Mouse (Mus musculus): ENCODE measurements at regions not wholly inside any gene's neighbourhood (a gene's known extent, or its start where the extent isn't known, plus 50 kb on each side); places are given as distances from the start of the nearest gene placed in this dataset.

GRCm38 (mm10) chr11:8377301-8377700, 287.0 kb downstream of the Tns3 start:
- Histone ChIP-seq H3K27ac (ENCODE audit: insufficient read depth, low read depth, low read length) (no peak overlapping the region), H3K4me3 (ENCODE audit: insufficient read depth, low read depth, low read length) (no peak overlapping the region), H3K4me1 (ENCODE audit: control insufficient read depth, insufficient read depth, low read length) (no peaks in the 10 kb centered on the region), H3K27me3 (replicated peaks; ENCODE audit: control insufficient read depth, insufficient read depth, low read length) (no peaks in the 10 kb centered on the region), H3K36me3 (ENCODE audit: control insufficient read depth, insufficient read depth, low read length) (no peaks in the 10 kb centered on the region)
- WGBS = 87% methylated on average over 4 of the region's 4 CpGs
- no peak for DNase-seq
- TF ChIP-seq POLR2A (IDR thresholded peaks at IDR 0.05; ENCODE audit: low read depth, low read length) (no peak), CTCF (conservative IDR thresholded peaks at IDR 0.05; ENCODE audit: insufficient read depth, insufficient read length, low read depth, low read length) (no peak)

- WGBS = 73% methylated on average over 1 of the region's 1 CpGs
- TF ChIP-seq POLR2A (IDR thresholded peaks at IDR 0.05; ENCODE audit: low read depth, low read length) (no peak), CTCF (conservative IDR thresholded peaks at IDR 0.05; ENCODE audit: insufficient read depth, insufficient read length, low read depth, low read length) (no peak)
- Histone ChIP-seq H3K4me3 (ENCODE audit: insufficient read depth, low read depth, low read length) (no peak overlapping the region), H3K27ac (ENCODE audit: insufficient read depth, low read depth, low read length) (no peak overlapping the region), H3K36me3 (ENCODE audit: control insufficient read depth, insufficient read depth, low read length) (no peaks in the 10 kb centered on the region), H3K4me1 (ENCODE audit: control insufficient read depth, insufficient read depth, low read length) (no peaks in the 10 kb centered on the region), H3K27me3 (replicated peaks; ENCODE audit: control insufficient read depth, insufficient read depth, low read length) (no peaks in the 10 kb centered on the region)
- no peak for DNase-seq
These were observed 298.8 kb downstream of the Tns3 start for GRCm38 (mm10) chr11:8365545-8365944.

- no peak overlapping the region for H3K27ac ChIP-seq (ENCODE audit: insufficient read depth, low read depth, low read length)
- no peaks in the 10 kb centered on the region for H3K4me1 ChIP-seq (ENCODE audit: control insufficient read depth, insufficient read depth, low read length)
- TF ChIP-seq POLR2A (IDR thresholded peaks at IDR 0.05; ENCODE audit: low read depth, low read length) (no peak), CTCF (conservative IDR thresholded peaks at IDR 0.05; ENCODE audit: insufficient read depth, insufficient read length, low read depth, low read length) (no peak)
- H3K27me3 ChIP-seq (replicated peaks; ENCODE audit: control insufficient read depth, insufficient read depth, low read length) = no peaks in the 10 kb centered on the region
- WGBS = 52% methylated on average over 9 of the region's 9 CpGs
- no peaks in the 10 kb centered on the region for H3K36me3 ChIP-seq (ENCODE audit: control insufficient read depth, insufficient read depth, low read length)
- H3K4me3 ChIP-seq (ENCODE audit: insufficient read depth, low read depth, low read length) = no peak overlapping the region
- no peak for DNase-seq
These were observed 299.5 kb downstream of the Tns3 start for GRCm38 (mm10) chr11:8364703-8365433.

- no peak overlapping the region for H3K27ac ChIP-seq (ENCODE audit: insufficient read depth, low read depth, low read length)
- 76% methylated on average over 14 of the region's 14 CpGs for WGBS
- DNase-seq = no peak
These were observed 319.4 kb downstream of the Tns3 start for GRCm38 (mm10) chr11:8344938-8345337.

GRCm38 (mm10) chr11:8302347-8303188, 361.8 kb downstream of the Tns3 start:
- H3K27me3 ChIP-seq (replicated peaks; ENCODE audit: control insufficient read depth, insufficient read depth, low read length) = no peaks in the 10 kb centered on the region
- H3K27ac ChIP-seq (ENCODE audit: insufficient read depth, low read depth, low read length) = no peak overlapping the region
- no peaks in the 10 kb centered on the region for H3K4me1 ChIP-seq (ENCODE audit: control insufficient read depth, insufficient read depth, low read length)
- 34% methylated on average over 14 of the region's 14 CpGs for WGBS
- no peak overlapping the region for H3K4me3 ChIP-seq (ENCODE audit: insufficient read depth, low read depth, low read length)
- peak; percentile 55 for DNase-seq
- no peaks in the 10 kb centered on the region for H3K36me3 ChIP-seq (ENCODE audit: control insufficient read depth, insufficient read depth, low read length)
- peak; percentile 44 for TF ChIP-seq CTCF (conservative IDR thresholded peaks at IDR 0.05; ENCODE audit: insufficient read depth, insufficient read length, low read depth, low read length)
- no peak for TF ChIP-seq POLR2A (IDR thresholded peaks at IDR 0.05; ENCODE audit: low read depth, low read length)

More at GRCm38 (mm10) chr11:8344938-8345337, 319.4 kb downstream of the Tns3 start:
- Histone ChIP-seq H3K36me3 (ENCODE audit: control insufficient read depth, insufficient read depth, low read length) (no peaks in the 10 kb centered on the region), H3K4me1 (ENCODE audit: control insufficient read depth, insufficient read depth, low read length) (no peaks in the 10 kb centered on the region), H3K4me3 (ENCODE audit: insufficient read depth, low read depth, low read length) (no peak overlapping the region), H3K27me3 (replicated peaks; ENCODE audit: control insufficient read depth, insufficient read depth, low read length) (no peaks in the 10 kb centered on the region)
- TF ChIP-seq CTCF (conservative IDR thresholded peaks at IDR 0.05; ENCODE audit: insufficient read depth, insufficient read length, low read depth, low read length) (no peak), POLR2A (IDR thresholded peaks at IDR 0.05; ENCODE audit: low read depth, low read length) (no peak)

GRCm38 (mm10) chr11:8297462-8297861, 366.9 kb downstream of the Tns3 start:
- no peak for TF ChIP-seq CTCF (conservative IDR thresholded peaks at IDR 0.05; ENCODE audit: insufficient read depth, insufficient read length, low read depth, low read length)
- TF ChIP-seq POLR2A (IDR thresholded peaks at IDR 0.05; ENCODE audit: low read depth, low read length) = no peak
- Histone ChIP-seq H3K4me3 (ENCODE audit: insufficient read depth, low read depth, low read length) (no peak overlapping the region), H3K27me3 (replicated peaks; ENCODE audit: control insufficient read depth, insufficient read depth, low read length) (no peaks in the 10 kb centered on the region; the same call in 1 of the 2 replicates), H3K36me3 (ENCODE audit: control insufficient read depth, insufficient read depth, low read length) (no peaks in the 10 kb centered on the region), H3K4me1 (ENCODE audit: control insufficient read depth, insufficient read depth, low read length) (no peaks in the 10 kb centered on the region), H3K27ac (ENCODE audit: insufficient read depth, low read depth, low read length) (no peak overlapping the region)
- DNase-seq = no peak
- 74% methylated on average over 5 of the region's 5 CpGs for WGBS
